Mouse (Mus musculus): ENCODE data around the gene Mettl23. TPM values are rescaled to one million over a fixed set of nuclear protein-coding genes. Genes with fewer than 3 reads are reported as not detected.

Mettl23 gene
- polyA plus RNA-seq, 1 experiment from 2014 or later: 63.7 TPM

Other genes starting within 250 kb of the Mettl23 start
- gene Rhbdf2, start 216.3 kb upstream of the Mettl23 start, polyA plus RNA-seq (2016; fragmentation: Nextera tagmentation; extraction: Ambion mirVana): 4.9 and 6.5 TPM in 2 replicates
- gene Prcd, start 189.7 kb upstream of the Mettl23 start, polyA plus RNA-seq (2016; fragmentation: Nextera tagmentation; extraction: Ambion mirVana): 0.39 and 0.79 TPM in 2 replicates
- gene Cygb, start 189.0 kb upstream of the Mettl23 start, polyA plus RNA-seq (2016; fragmentation: Nextera tagmentation; extraction: Ambion mirVana): 6.7 and 6.9 TPM in 2 replicates
- gene St6galnac1, start 67.8 kb upstream of the Mettl23 start, polyA plus RNA-seq (2016; fragmentation: Nextera tagmentation; extraction: Ambion mirVana): 0.08 TPM in 1 of 2 replicates, not detected in the other
- gene Mxra7, start 15.2 kb upstream of the Mettl23 start, polyA plus RNA-seq (2016; fragmentation: Nextera tagmentation; extraction: Ambion mirVana): 91.2 and 110 TPM in 2 replicates
- 92.0 and 94.4 TPM in 2 replicates for gene Jmjd6, start 171 bp downstream of the Mettl23 start, polyA plus RNA-seq (2016; fragmentation: Nextera tagmentation; extraction: Ambion mirVana)
- 48.2 and 49.3 TPM in 2 replicates for gene Mfsd11, start 9.2 kb downstream of the Mettl23 start, polyA plus RNA-seq (2016; fragmentation: Nextera tagmentation; extraction: Ambion mirVana)
- 791 and 816 TPM in 2 replicates for gene Srsf2, start 9.8 kb downstream of the Mettl23 start, polyA plus RNA-seq (2016; fragmentation: Nextera tagmentation; extraction: Ambion mirVana)
- 26.8 and 30.1 TPM in 2 replicates for gene Mgat5b, start 75.6 kb downstream of the Mettl23 start, polyA plus RNA-seq (2016; fragmentation: Nextera tagmentation; extraction: Ambion mirVana)

Measured in neural tube, embryonic 12.5 days (tissue).